Mouse (Mus musculus): ENCODE results near the gene Usp3. TPM values are rescaled to one million over a fixed set of nuclear protein-coding genes. Genes with fewer than 3 reads are reported as not detected.

The Usp3 gene
- 8.1 and 10.7 TPM in 2 replicates for polyA plus RNA-seq (2012; rRNA removed)

- H3K4me3 ChIP-seq (ENCODE audit: control insufficient read depth, low read depth, low read length), result peak within 1 kb of the TSS; percentile 99
- peak within 1 kb of the TSS; percentile 95 for H3K27ac ChIP-seq (ENCODE audit: control insufficient read depth, insufficient read depth, low read depth, low read length)
- no peaks in the 10 kb centered on the region for H3K36me3 ChIP-seq (ENCODE audit: control insufficient read depth, insufficient read depth, low read length)
- peaks cover 6% of the 10 kb centered on the region; the same call in 1 of the 2 replicates for H3K4me1 ChIP-seq (ENCODE audit: control insufficient read depth, insufficient read depth, low read length)
- TF ChIP-seq CTCF (IDR thresholded peaks at IDR 0.05; ENCODE audit: control insufficient read depth, insufficient read depth, insufficient replicate concordance, low read depth, low read length) (0 out of 2 replicates have a peak, but pooled peaks have one; percentile 1), POLR2A (IDR thresholded peaks at IDR 0.05; ENCODE audit: control insufficient read depth, low read depth, low read length) (peak; percentile 45)
- H3K27me3 ChIP-seq (ENCODE audit: control insufficient read depth, insufficient read depth, low read length), result no peaks in the 10 kb centered on the region
These were observed at the start of gene Usp3 for GRCm38 (mm10) chr9:66592708-66593612. Usp3 (minus strand) TSS chr9:66593142.

- Histone ChIP-seq H3K4me1 (ENCODE audit: control insufficient read depth, insufficient read depth, low read length) (0 out of 2 replicates have a peak, but pooled peaks cover 2% of the 10 kb centered on the region), H3K36me3 (ENCODE audit: control insufficient read depth, insufficient read depth, low read length) (no peaks in the 10 kb centered on the region), H3K27ac (ENCODE audit: control insufficient read depth, insufficient read depth, low read depth, low read length) (no peak overlapping the region), H3K27me3 (ENCODE audit: control insufficient read depth, insufficient read depth, low read length) (no peaks in the 10 kb centered on the region), H3K4me3 (ENCODE audit: control insufficient read depth, low read depth, low read length) (no peak overlapping the region)
- TF ChIP-seq CTCF (IDR thresholded peaks at IDR 0.05; ENCODE audit: control insufficient read depth, insufficient read depth, insufficient replicate concordance, low read depth, low read length), result no peak
- TF ChIP-seq POLR2A (IDR thresholded peaks at IDR 0.05; ENCODE audit: control insufficient read depth, low read depth, low read length), result no peak
These were observed 47.5 kb upstream of the Usp3 start for GRCm38 (mm10) chr9:66640491-66640890.

DNA sequence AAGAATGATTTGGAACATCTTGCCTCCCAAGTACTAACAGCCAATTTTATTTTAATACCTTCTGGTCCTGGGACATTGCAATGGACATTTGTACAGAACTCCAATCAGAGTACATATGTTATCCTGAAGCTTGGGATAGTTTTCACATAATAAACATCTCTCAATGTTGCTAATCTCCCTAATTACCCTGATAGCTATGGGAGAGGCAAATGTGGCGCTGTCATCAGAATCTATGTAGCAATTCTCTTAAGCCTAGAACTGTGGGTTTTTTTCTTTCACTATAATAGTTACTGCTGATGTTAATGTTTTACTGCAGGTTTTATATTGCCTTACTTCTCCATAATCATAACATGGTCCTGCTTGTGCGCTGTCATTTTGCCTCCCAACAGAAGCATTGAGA is 46.7 kb upstream of the Usp3 start:
- H3K4me1 ChIP-seq (ENCODE audit: control insufficient read depth, insufficient read depth, low read length), result 0 out of 2 replicates have a peak, but pooled peaks cover 2% of the 10 kb centered on the region
- no peaks in the 10 kb centered on the region for H3K36me3 ChIP-seq (ENCODE audit: control insufficient read depth, insufficient read depth, low read length)
- H3K4me3 ChIP-seq (ENCODE audit: control insufficient read depth, low read depth, low read length), result no peak overlapping the region
- H3K27ac ChIP-seq (ENCODE audit: control insufficient read depth, insufficient read depth, low read depth, low read length), result no peak overlapping the region
- no peaks in the 10 kb centered on the region for H3K27me3 ChIP-seq (ENCODE audit: control insufficient read depth, insufficient read depth, low read length)
- TF ChIP-seq CTCF (IDR thresholded peaks at IDR 0.05; ENCODE audit: control insufficient read depth, insufficient read depth, insufficient replicate concordance, low read depth, low read length) (no peak), POLR2A (IDR thresholded peaks at IDR 0.05; ENCODE audit: control insufficient read depth, low read depth, low read length) (no peak)

DNA sequence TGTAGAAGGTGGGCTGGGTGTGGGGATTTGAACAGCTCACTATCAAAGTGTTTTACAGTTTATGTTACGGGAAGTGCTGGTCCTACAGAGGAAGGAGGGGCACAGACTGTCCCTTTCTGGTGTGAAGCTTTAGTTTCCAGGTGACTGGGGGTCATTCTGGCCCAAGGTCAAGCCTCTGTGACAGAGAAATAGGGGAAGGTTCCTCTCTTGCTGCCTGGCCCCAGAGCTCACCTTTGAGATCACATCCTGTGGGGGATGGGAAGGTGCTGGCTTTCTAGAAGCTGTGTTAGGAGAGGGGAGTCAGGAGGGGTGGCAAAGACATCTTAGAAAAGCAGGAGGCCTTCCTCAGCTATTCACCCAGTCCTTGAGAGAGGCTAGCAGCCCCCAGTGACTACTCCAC is 39.5 kb upstream of the Usp3 start:
- Histone ChIP-seq H3K27ac (ENCODE audit: control insufficient read depth, insufficient read depth, low read depth, low read length) (no peak overlapping the region), H3K4me1 (ENCODE audit: control insufficient read depth, insufficient read depth, low read length) (no peaks in the 10 kb centered on the region), H3K4me3 (ENCODE audit: control insufficient read depth, low read depth, low read length) (no peak overlapping the region), H3K27me3 (ENCODE audit: control insufficient read depth, insufficient read depth, low read length) (no peaks in the 10 kb centered on the region), H3K36me3 (ENCODE audit: control insufficient read depth, insufficient read depth, low read length) (no peaks in the 10 kb centered on the region)
- no peak for TF ChIP-seq CTCF (IDR thresholded peaks at IDR 0.05; ENCODE audit: control insufficient read depth, insufficient read depth, insufficient replicate concordance, low read depth, low read length)

GRCm38 (mm10) chr9:66630931-66631330 is 38.0 kb upstream of the Usp3 start:
- H3K4me3 ChIP-seq (ENCODE audit: control insufficient read depth, low read depth, low read length), result no peak overlapping the region
- H3K4me1 ChIP-seq (ENCODE audit: control insufficient read depth, insufficient read depth, low read length), result no peaks in the 10 kb centered on the region
- TF ChIP-seq POLR2A (IDR thresholded peaks at IDR 0.05; ENCODE audit: control insufficient read depth, low read depth, low read length) (no peak), CTCF (IDR thresholded peaks at IDR 0.05; ENCODE audit: control insufficient read depth, insufficient read depth, insufficient replicate concordance, low read depth, low read length) (no peak)
- no peaks in the 10 kb centered on the region for H3K27me3 ChIP-seq (ENCODE audit: control insufficient read depth, insufficient read depth, low read length)
- H3K27ac ChIP-seq (ENCODE audit: control insufficient read depth, insufficient read depth, low read depth, low read length), result no peak overlapping the region
- no peaks in the 10 kb centered on the region for H3K36me3 ChIP-seq (ENCODE audit: control insufficient read depth, insufficient read depth, low read length)

GRCm38 (mm10) chr9:66626661-66627060 is 33.7 kb upstream of the Usp3 start:
- no peak overlapping the region for H3K4me3 ChIP-seq (ENCODE audit: control insufficient read depth, low read depth, low read length)
- no peaks in the 10 kb centered on the region for H3K36me3 ChIP-seq (ENCODE audit: control insufficient read depth, insufficient read depth, low read length)
- TF ChIP-seq CTCF (IDR thresholded peaks at IDR 0.05; ENCODE audit: control insufficient read depth, insufficient read depth, insufficient replicate concordance, low read depth, low read length), result no peak
- TF ChIP-seq POLR2A (IDR thresholded peaks at IDR 0.05; ENCODE audit: control insufficient read depth, low read depth, low read length), result no peak
- no peaks in the 10 kb centered on the region for H3K27me3 ChIP-seq (ENCODE audit: control insufficient read depth, insufficient read depth, low read length)
- H3K4me1 ChIP-seq (ENCODE audit: control insufficient read depth, insufficient read depth, low read length), result no peaks in the 10 kb centered on the region
- H3K27ac ChIP-seq (ENCODE audit: control insufficient read depth, insufficient read depth, low read depth, low read length), result no peak overlapping the region

- no peaks in the 10 kb centered on the region for H3K4me1 ChIP-seq (ENCODE audit: control insufficient read depth, insufficient read depth, low read length)
- H3K4me3 ChIP-seq (ENCODE audit: control insufficient read depth, low read depth, low read length), result no peak overlapping the region
- no peaks in the 10 kb centered on the region for H3K27me3 ChIP-seq (ENCODE audit: control insufficient read depth, insufficient read depth, low read length)
- TF ChIP-seq POLR2A (IDR thresholded peaks at IDR 0.05; ENCODE audit: control insufficient read depth, low read depth, low read length) (no peak), CTCF (IDR thresholded peaks at IDR 0.05; ENCODE audit: control insufficient read depth, insufficient read depth, insufficient replicate concordance, low read depth, low read length) (no peak)
- no peak overlapping the region for H3K27ac ChIP-seq (ENCODE audit: control insufficient read depth, insufficient read depth, low read depth, low read length)
- H3K36me3 ChIP-seq (ENCODE audit: control insufficient read depth, insufficient read depth, low read length), result no peaks in the 10 kb centered on the region
These were observed 33.1 kb upstream of the Usp3 start for GRCm38 (mm10) chr9:66625974-66626530.
